Mouse (Mus musculus): ENCODE results near the gene Slc3a2. TPM values are rescaled to one million over a fixed set of nuclear protein-coding genes. Genes with fewer than 3 reads are reported as not detected.
"Not testable (repeated sequence)": the region's sequence is repeated elsewhere in the genome, so short reads cannot be mapped to it uniquely, and the experiment has no call there.

Slc3a2 gene
- polyA plus RNA-seq, 1 experiment from 2014 or later: 88.9 TPM

DNA sequence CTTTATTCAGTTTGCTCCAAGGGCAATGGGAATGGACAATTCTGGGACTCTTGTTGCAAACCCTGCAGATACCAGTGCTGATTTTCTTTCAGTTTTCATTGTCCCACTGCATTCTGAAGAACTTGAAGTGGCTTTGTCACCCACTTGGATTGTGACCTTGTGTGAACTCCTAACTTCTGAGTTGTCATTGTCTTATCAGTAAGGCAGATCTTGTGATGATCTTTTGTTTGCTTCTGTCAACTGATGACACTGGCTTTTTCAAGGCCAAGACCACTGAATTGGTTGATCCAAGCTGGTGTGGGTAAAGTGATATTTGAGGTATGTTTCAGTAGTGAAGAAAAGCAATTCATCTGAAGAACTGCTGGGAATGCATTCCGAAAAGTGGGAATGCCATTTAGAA, 22.2 kb upstream of the Slc3a2 start:
- H3K4me1 ChIP-seq (replicated peaks): peaks cover 17% of the 10 kb centered on the region
- peaks cover 80% of the 10 kb centered on the region for H3K36me3 ChIP-seq
- H3K4me2 ChIP-seq: no peak overlapping the region
- H3K9ac ChIP-seq: no peak overlapping the region; the same call in 1 of the 2 replicates
- H3K27ac ChIP-seq (ENCODE audit: poor library complexity, severe bottlenecking): no peak overlapping the region
- H3K9me3 ChIP-seq (replicated peaks): no peaks in the 10 kb centered on the region
- H3K27me3 ChIP-seq (replicated peaks): no peaks in the 10 kb centered on the region
- no peak for ATAC-seq (ENCODE audit: insufficient number of reproducible peaks, low FRiP score)
- no peak overlapping the region for H3K4me3 ChIP-seq
- WGBS: 93% methylated on average over 1 of the region's 1 CpGs

DNA sequence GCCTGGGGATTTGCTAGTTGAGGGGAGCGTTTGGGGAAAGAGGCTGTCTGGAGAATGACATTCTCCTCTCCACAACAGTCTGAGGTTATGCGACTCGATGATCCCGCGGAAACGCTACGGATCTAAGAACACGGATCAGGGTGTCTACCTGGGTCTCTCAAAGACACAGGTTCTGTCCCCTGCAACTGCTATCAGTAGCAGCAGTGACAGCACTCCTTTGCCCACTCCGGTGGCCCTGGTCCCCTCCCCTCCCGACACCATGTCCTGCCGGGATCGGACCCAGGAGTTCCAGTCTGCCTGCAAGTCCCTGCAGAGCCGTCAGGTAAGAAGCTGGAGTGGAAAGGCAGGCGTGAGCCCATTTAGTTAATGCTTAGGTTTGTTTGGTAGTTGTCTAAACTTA, 19.0 kb upstream of the Slc3a2 start:
- Histone ChIP-seq H3K4me1 (replicated peaks) (peaks cover 19% of the 10 kb centered on the region), H3K9me3 (replicated peaks) (no peaks in the 10 kb centered on the region), H3K4me2 (peak overlapping the region; percentile 98), H3K9ac (peak overlapping the region; percentile 87), H3K36me3 (peaks cover 76% of the 10 kb centered on the region), H3K4me3 (peak overlapping the region; percentile 72), H3K27me3 (replicated peaks) (no peaks in the 10 kb centered on the region), H3K27ac (ENCODE audit: poor library complexity, severe bottlenecking) (peak overlapping the region; percentile 77)
- ATAC-seq (ENCODE audit: insufficient number of reproducible peaks, low FRiP score): no peak
- WGBS: 14% methylated on average over 14 of the region's 14 CpGs

DNA sequence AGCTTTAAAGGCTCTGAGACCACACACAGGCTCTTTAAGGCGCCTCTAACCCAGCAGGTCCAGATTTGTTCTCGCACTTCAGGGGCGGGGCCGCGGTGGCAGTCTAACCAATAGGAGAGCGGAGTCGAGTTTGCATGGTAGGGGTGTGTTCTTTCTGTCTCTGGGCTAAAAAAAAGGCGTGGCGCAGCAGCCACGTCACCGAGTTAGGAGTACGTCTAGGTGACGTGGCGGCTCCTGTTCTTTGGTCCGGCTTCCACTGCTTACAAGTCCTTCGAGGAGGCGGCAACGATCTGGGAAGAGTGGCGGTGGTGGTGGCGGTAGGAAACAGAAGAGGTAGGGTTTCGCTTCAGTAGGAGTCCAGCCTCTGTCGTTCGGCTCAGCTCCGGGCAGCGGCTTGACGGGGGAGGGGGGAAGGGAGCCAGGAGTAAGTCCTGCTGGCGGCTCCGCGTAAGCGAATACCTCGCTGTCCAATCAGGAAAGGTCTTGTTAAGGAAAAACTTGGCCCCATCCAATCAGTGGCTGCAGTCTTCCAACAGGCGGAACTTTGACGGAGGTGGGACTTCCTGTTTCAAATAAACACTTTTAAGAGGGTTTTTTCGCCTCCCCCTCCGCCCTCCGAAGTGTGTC, 18.2 kb upstream of the Slc3a2 start, which contains the start of gene Stx5a:
Gene Stx5a, plus strand, starts transcription at position 171 of the 627 bp plus-strand sequence.
- Histone ChIP-seq H3K9ac (peak within 1 kb of the TSS; percentile 87), H3K27ac (ENCODE audit: poor library complexity, severe bottlenecking) (peak within 1 kb of the TSS; percentile 97), H3K27me3 (replicated peaks) (no peaks in the 10 kb centered on the region), H3K4me2 (peak within 1 kb of the TSS; percentile 98), H3K4me1 (replicated peaks) (peaks cover 21% of the 10 kb centered on the region), H3K4me3 (peak within 1 kb of the TSS; percentile 72), H3K36me3 (peaks cover 68% of the 10 kb centered on the region), H3K9me3 (replicated peaks) (no peaks in the 10 kb centered on the region)
- peak; percentile 98 for ATAC-seq (ENCODE audit: insufficient number of reproducible peaks, low FRiP score)
- WGBS: under 1% methylated on average over 36 of the region's 36 CpGs

DNA sequence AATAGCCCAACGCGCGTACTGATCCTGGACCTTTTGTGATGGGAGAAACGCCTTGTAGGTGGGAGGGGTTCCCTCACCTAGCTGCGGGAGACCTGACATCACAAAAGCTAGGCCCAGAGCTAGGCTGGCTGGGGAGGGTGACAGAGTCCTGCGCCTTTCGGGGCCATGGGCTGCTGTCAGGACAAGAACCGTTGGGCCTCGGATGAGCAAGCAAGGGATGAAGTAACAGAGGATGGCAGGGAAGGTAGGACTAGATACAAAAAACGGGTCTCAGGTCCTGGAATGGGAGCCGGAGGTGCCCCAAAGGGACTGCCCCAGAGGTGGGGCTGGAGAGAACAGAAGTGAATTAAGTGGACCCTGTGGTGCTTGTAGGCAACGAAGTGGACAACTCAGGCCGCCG, 17.4 kb upstream of the Slc3a2 start, which contains the start of gene 1700092M07Rik:
Gene 1700092M07Rik, plus strand, starts transcription at position 116 of the 400 bp plus-strand sequence.
- Histone ChIP-seq H3K9me3 (replicated peaks) (no peaks in the 10 kb centered on the region), H3K27ac (ENCODE audit: poor library complexity, severe bottlenecking) (peak within 1 kb of the TSS; percentile 97), H3K36me3 (peaks cover 61% of the 10 kb centered on the region), H3K4me3 (peak within 1 kb of the TSS; percentile 72), H3K4me1 (replicated peaks) (peaks cover 23% of the 10 kb centered on the region), H3K4me2 (peak within 1 kb of the TSS; percentile 98), H3K9ac (peak within 1 kb of the TSS; percentile 87), H3K27me3 (replicated peaks) (no peaks in the 10 kb centered on the region)
- 72% methylated on average over 14 of the region's 14 CpGs for WGBS
- no peak for ATAC-seq (ENCODE audit: insufficient number of reproducible peaks, low FRiP score)

DNA sequence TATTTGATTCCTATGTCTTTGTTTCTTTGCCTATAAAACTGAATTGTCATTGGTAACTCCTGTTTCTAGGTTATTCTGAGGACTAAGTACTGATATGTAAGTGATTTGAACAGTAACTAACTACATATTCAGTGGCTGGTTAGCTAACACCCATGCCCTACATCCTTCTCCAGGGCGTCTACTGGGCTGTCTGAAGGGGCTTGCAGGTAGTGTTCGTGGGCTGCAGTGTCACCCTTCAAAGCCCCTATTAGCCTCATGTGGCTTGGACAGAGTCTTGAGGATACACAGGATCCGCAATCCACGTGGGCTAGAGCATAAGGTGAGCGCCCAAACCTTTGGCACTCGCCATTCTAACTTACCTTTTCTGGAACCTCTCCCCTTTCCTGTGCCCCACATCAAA, 16.5 kb upstream of the Slc3a2 start:
- Histone ChIP-seq H3K9ac (no peak overlapping the region), H3K4me3 (no peak overlapping the region), H3K9me3 (replicated peaks) (no peaks in the 10 kb centered on the region), H3K4me2 (no peak overlapping the region), H3K27me3 (replicated peaks) (no peaks in the 10 kb centered on the region), H3K36me3 (peaks cover 51% of the 10 kb centered on the region), H3K4me1 (replicated peaks) (peaks cover 26% of the 10 kb centered on the region), H3K27ac (ENCODE audit: poor library complexity, severe bottlenecking) (no peak overlapping the region)
- ATAC-seq (ENCODE audit: insufficient number of reproducible peaks, low FRiP score): no peak
- WGBS: 90% methylated on average over 6 of the region's 6 CpGs

DNA sequence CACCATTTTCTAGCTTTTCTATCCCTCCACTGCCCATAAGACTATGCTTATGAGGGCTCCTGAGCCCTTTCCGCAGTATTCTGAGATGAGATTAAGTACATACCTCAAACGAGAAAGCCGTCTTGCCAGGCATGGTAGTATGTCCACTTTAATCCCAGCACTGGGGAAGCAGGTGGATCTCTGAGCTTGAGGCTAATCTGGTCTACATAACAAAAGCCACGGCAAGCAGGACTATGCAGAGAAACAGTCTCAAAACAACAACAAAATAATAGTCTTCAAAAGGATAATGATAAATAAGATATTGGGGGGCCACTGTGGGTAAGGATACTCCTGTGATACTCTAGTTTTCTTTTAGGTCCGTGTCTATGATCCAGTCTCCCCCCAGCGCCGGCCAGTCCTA, 15.7 kb upstream of the Slc3a2 start:
- Histone ChIP-seq H3K4me3 (no peak overlapping the region), H3K36me3 (peaks cover 45% of the 10 kb centered on the region), H3K9ac (no peak overlapping the region), H3K4me2 (no peak overlapping the region), H3K9me3 (replicated peaks) (no peaks in the 10 kb centered on the region), H3K4me1 (replicated peaks) (peaks cover 26% of the 10 kb centered on the region), H3K27ac (ENCODE audit: poor library complexity, severe bottlenecking) (no peak overlapping the region), H3K27me3 (replicated peaks) (no peaks in the 10 kb centered on the region)
- WGBS: 88% methylated on average over 7 of the region's 7 CpGs
- ATAC-seq (ENCODE audit: insufficient number of reproducible peaks, low FRiP score): no peak

DNA sequence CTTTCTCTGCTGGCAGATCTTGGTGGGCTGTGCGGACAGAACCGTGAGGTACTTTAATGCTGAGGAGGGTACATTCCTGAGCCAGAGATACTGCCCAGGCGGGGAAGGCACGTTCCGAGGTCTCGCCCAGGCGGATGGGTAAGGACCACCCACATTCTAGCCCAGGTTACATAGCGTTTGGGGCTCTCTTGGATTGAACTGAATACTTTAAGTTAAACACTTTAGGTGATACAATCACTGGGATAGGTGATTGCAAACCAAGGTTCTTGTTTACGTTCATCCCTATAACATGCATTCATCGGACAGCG, 12.9 kb upstream of the Slc3a2 start:
- H3K27ac ChIP-seq (ENCODE audit: poor library complexity, severe bottlenecking): no peak overlapping the region; the same call in 1 of the 2 replicates
- ATAC-seq (ENCODE audit: insufficient number of reproducible peaks, low FRiP score): no peak; the same call in none of the 2 replicates

DNA sequence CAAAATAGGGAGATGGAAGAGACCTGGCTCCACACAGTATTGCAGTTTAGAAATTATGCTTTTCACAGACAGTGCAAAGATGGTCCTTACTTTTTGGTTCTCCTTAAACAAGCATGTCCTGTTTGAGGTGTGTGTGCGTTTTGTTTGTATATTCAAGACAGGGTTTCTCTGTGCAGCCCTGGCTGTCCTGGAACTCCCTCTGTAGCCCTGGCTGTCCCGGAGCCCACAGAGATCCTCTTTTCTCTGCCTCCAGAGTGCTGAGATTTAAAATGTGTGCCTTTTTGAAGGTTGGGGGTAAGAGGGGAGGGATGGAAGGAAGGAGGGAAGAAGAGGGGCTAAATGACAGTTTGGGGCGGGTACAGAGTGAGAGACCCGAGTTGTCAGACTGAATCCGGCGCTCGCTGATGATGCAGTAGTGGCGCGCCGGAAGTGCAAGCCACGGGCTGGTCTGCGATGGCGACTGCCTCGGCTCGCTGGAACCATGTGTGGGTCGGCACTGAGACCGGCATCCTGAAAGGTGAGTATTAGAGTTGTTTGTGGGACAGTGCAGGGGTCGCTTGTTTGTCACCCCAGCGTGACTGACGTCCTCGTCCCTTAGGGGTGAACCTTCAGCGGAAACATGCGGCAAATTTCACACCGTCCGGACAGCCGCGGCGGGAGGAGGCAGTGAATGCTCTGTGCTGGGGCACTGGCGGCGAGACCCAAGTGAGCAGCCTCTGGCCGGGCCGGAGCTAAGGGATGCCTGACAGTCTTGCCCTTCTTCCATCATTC, 12.4 kb upstream of the Slc3a2 start, which contains the start of gene Wdr74:
Gene Wdr74, plus strand, starts transcription at position 439 of the 771 bp plus-strand sequence.
- no peaks in the 10 kb centered on the region for H3K27me3 ChIP-seq (replicated peaks)
- H3K9me3 ChIP-seq (replicated peaks): no peaks in the 10 kb centered on the region
- H3K27ac ChIP-seq (ENCODE audit: poor library complexity, severe bottlenecking): no peak within 1 kb of the TSS; the same call in 1 of the 2 replicates
- peaks cover 10% of the 10 kb centered on the region for H3K4me1 ChIP-seq (replicated peaks)
- under 1% methylated on average over 32 of the region's 32 CpGs for WGBS
- H3K9ac ChIP-seq: peak within 1 kb of the TSS; percentile 77
- peak; percentile 90 for ATAC-seq (ENCODE audit: insufficient number of reproducible peaks, low FRiP score)
- peaks cover 31% of the 10 kb centered on the region for H3K36me3 ChIP-seq
- H3K4me3 ChIP-seq: peak within 1 kb of the TSS; percentile 87
- H3K4me2 ChIP-seq: peak within 1 kb of the TSS; percentile 99

More for the DNA sequence above, 12.9 kb upstream of the Slc3a2 start:
- Histone ChIP-seq H3K36me3 (peaks cover 32% of the 10 kb centered on the region), H3K27me3 (replicated peaks) (no peaks in the 10 kb centered on the region), H3K9ac (peak overlapping the region; percentile 77), H3K4me2 (peak overlapping the region; percentile 99), H3K4me3 (peak overlapping the region; percentile 87), H3K9me3 (replicated peaks) (no peaks in the 10 kb centered on the region), H3K4me1 (replicated peaks) (peaks cover 14% of the 10 kb centered on the region)
- 2% methylated on average over 11 of the region's 11 CpGs for WGBS

DNA sequence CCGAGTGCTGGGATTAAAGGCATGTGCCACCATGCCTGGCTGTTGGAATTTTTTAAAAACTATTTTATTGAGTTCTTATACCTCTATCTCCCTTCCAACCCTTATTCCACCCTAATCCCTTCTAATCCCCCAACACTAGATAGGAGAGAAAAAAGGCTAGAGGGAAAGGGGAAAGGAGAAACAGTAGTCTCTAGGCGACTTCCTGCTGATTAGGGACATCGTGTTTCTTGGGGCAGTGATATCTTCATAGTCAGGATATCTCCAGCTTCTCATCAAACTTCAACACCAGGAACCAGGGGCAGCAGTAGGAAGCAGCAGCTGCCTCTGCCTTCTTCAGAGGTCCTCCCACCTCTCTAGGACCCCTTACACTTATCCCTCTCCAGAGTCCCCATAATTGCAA, 11.2 kb upstream of the Slc3a2 start:
- Histone ChIP-seq H3K27ac (ENCODE audit: poor library complexity, severe bottlenecking) (no peak overlapping the region), H3K27me3 (replicated peaks) (no peaks in the 10 kb centered on the region), H3K4me1 (replicated peaks) (0 out of 2 replicates have a peak, but pooled peaks cover 8% of the 10 kb centered on the region), H3K36me3 (peaks cover 19% of the 10 kb centered on the region), H3K9me3 (replicated peaks) (no peaks in the 10 kb centered on the region), H3K4me3 (no peak overlapping the region), H3K9ac (no peak overlapping the region), H3K4me2 (no peak overlapping the region)
- WGBS: 40% methylated on average over 3 of the region's 3 CpGs
- ATAC-seq (ENCODE audit: insufficient number of reproducible peaks, low FRiP score): no peak

DNA sequence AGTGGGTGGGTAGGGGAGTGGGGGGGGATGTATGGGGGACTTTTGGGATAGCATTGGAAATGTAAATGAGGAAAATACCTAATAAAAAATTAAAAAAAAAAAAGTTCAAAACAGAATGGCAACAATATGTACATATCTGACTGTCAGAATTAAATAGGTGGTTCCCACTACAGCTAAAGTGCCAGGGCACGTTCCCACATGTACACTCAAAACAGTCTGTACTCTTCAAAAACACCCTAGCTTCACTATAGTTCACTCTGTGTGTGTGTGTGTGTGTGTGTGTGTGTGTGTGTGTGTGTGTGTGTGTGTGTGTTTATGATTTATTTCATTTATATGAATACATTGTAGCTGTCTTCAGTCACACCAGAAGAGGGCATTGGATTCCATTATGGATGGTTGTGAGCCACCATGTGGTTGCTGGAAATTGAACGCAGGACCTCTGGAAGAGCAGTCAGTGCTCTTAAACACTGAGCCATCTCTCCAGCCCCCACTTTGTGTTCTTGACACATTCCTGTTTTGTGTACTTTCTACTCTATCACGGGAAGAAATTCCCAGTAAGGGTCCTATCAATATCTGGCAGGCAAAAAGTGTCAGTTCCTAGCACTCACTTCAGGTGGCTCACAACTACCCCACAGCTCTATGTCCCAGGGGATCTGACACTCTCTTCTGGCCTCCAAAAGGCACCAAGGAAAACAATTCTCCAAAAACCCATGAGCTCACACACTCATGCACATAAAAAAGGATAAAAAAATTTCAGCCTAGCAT, 5.3 kb upstream of the Slc3a2 start:
- H3K9me3 ChIP-seq (replicated peaks); ATAC-seq (ENCODE audit: insufficient number of reproducible peaks, low FRiP score); H3K27ac ChIP-seq (ENCODE audit: poor library complexity, severe bottlenecking); H3K27me3 ChIP-seq (replicated peaks); H3K4me2 ChIP-seq; H3K4me3 ChIP-seq; H3K9ac ChIP-seq: not testable (repeated sequence)
- WGBS: 50% methylated on average over 3 of the region's 3 CpGs
- Histone ChIP-seq H3K36me3 (peaks cover 27% of the 10 kb centered on the region), H3K4me1 (replicated peaks) (peaks cover 13% of the 10 kb centered on the region)
